Mouse (Mus musculus) v-Abl transformed pro-B cells (cell line): ENCODE results near the gene Plxnd1.

Experiments
- in situ Hi-C, 2 experiments: fragments of 400-800 bp; cut with MboI; formaldehyde crosslinking; loops; one replicate each; pipeline ENCODE4 v1.15.1; 2025; ENCODE audit not compliant: unreplicated experiment in 2 of 2

Gene Plxnd1

DNA sequence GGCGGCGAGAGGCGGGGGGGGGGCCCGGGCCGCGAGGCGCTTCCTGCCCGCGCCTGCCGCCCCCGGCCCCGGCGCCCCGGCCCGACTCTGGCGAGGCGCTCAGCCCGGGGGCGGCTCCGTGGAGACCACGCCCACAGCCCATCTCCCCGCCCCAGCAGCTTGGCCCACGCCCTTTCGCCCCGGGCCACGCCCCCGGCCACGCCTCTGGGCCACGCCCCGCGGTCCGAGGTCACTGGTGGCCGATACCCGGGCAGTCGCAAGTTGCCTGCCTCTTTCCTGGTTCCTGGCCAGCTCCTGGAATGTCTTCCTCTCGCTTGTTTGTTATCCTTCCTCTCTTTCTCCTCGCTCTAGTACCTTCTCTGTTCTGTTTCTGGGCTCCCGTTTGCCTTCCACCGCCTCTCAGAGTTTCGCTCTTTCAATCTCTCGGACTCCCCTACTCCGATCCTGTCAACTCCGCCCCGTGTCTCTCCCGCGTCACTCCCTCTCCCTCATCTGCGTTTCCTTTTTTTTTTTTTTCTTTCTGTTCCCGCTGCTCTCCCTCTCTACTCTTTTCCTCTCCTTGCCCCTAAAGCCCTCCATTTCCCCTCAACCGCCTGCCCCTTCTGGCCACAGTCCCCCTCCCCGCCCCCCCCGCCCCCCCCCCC lies at the start of gene Plxnd1:
Plxnd1 (minus strand) TSS at position 129 of the 644 bp plus-strand sequence.
- in situ Hi-C loops, result loop anchor here in 1 of 2 experiments (5.0 kb wide), 1 partner anchor 148 kb away; no protein-coding TSS in a partner anchor

DNA sequence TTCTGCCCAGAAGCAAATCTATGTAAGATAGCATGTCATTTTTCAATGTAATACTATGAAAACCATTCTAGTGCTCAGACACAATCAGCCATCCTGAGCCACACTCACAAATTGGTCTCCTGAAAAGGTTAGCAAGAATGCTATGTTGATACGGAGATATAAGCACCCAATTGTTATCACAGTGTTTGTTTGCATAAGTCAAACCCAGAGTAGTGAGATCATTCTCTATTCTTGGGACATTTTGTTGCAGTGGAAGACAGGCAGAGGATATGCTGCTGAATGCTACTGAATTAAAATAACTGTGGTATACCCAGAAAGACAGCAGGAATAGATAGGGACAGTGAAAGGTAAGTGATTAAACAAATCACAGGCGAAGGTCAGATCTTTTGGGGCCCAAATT lies 49.2 kb upstream of the Plxnd1 start:
- in situ Hi-C loops, result no loop called here

DNA sequence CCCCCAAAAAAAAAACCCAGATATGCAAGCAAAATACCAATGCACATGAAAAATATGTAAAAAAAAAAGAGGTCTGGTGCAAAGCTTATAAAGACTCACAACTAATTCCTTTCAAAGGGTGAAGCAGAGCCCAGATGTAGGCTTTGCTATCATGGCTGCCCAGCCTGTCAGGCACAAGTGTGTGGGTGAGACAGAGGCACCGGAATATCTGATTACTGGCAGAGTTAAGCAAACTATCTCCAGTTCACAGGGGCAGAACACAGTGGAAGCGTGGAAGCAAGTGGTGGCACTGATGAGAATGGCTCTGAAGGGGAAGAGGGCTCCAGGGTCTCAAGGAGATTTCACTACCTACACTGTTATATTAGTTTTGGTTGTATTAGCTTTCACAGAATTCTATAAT lies 43.4 kb upstream of the Plxnd1 start:
- in situ Hi-C loops, result no loop called here

DNA sequence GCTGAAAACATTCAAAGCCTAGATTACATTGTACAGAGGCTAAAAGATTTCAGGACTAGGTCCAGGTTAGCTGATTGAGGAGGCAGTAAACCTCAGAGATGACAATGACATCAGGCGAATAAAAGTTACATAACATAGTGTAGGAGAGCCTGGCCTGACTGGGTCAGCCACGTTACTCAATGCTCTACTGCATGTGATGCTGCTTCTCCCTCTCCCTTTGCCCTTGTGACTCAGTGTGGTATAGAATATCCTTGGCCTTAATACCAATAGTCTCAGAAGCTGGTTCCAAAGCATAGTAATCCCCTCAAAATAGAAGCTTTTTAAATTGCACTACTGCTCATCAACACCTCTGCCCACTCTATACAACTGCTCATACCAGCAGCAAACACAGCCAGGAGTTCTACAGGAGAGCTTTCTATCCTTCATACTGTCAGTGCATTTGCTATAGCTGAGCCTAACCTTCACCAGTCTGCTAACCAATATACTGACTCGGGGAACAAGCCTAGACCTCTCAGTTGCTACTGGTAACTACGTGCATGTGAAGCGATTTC lies 42.6 kb upstream of the Plxnd1 start:
- in situ Hi-C loops, result no loop called here

DNA sequence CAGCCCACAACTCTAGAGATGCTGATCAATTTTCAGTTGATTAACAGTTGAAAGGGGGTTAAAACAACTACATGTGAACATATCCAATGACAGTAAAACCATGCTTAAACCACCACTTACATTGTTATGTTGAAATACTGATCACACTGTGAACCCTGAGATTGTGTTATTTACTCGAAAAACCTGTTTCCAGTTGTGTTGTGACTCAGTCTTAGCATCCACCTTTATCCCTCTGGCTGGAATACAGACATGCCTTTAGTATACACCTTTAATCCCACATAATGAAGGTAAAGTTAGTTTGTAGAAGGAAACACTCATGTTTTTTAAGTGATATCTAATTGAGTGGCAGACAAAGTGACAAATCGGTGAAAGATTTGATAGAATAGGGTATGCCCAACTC lies 41.8 kb upstream of the Plxnd1 start:
- in situ Hi-C loops, result no loop called here

DNA sequence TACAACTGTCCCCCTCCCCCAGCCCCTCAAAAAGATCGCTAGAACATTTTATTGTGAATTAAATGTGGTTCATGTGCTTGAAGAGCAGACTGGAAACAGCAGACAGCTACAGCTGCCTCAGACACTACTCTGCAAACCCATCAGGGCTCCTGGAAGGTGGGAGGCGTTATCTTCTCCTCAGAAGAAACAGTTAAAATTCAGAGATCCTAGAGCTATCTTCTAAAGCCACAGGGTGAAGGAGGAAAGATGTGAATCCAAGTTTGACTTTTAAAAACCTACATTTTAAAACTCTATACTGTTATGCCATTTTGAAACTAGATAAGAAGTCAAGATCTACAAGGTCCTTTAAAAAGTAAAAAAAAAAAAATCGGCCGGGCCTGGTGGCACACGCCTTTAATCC lies 36.2 kb upstream of the Plxnd1 start:
- in situ Hi-C loops, result no loop called here

DNA sequence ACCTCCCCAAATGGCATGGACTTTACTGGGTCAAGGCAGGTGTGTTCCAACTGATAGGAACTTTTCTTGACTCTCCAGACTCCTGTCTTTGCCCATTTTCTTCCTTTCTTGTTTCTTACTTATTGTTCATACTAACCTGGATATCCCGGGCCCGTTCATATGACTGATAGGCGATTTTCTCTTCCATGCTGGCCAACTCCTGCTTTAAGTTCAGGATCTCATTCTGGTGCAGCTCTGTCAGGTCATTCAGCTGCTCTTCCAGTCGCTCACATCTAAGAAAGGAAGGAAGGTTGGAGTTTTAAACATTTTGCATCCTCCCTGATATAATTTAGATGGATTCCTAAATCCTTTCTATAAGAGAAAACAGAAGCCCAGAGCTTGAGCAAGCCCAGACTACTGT lies 29.9 kb upstream of the Plxnd1 start:
- in situ Hi-C loops, result loop anchor here in 1 of 2 experiments (25.0 kb wide), 2 partner anchors 213 to 1813 kb away; partner anchors contain the start of gene Zfp637

DNA sequence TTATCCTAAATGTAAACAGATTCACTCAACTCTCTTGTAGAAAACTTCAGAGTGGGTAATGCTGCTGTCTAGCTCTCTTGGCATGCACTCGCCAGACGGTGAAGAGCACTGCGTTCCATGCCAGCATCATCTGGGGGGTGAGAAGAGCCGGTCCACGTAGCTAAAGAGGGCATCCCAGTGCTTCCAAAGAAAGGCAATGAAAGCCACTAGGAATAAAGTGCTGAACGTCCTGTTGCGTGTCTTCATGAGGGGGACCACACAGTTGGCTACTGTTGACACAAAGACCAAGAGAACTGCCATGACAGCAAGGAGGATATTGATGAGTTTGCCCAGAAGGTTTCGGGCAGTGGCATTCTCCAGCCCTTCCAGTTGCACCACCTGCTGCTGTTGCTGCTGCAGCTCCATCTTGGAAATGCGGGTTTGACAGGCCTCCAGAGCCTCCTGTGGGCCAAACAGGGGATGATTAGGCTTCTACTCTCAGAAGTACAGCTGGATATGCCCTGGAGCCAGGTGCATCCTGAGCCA lies 27.2 kb upstream of the Plxnd1 start:
- in situ Hi-C loops, result loop anchor here in 1 of 2 experiments (25.0 kb wide), 2 partner anchors 215 to 1815 kb away; partner anchors contain the start of gene Zfp637

DNA sequence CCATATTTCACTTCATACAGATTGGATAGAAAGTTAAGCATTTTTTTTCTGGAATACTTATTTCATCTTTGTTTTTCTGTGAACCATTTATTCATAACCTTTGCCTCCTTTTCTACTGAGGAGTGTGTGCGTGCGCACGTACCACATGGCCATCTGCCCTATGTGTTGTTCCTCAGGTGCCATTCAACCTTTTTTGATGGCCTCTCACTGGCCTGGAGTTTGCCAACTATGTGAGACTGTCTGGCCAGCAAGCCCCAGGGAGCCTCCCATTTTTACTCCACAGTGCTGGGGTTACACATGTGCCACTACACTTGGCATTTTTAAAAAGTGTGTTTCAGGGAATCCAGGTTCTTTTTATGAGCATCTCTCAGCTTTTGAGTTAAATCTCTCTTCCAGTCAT lies 21.1 kb upstream of the Plxnd1 start:
- in situ Hi-C loops, result loop anchor here (10.0 to 25.0 kb wide), 3 partner anchors 189 to 1821 kb away; partner anchors contain the start of genes Washc2 (in 1 of the 2) and Zfp637 (in 1 of the 2)

DNA sequence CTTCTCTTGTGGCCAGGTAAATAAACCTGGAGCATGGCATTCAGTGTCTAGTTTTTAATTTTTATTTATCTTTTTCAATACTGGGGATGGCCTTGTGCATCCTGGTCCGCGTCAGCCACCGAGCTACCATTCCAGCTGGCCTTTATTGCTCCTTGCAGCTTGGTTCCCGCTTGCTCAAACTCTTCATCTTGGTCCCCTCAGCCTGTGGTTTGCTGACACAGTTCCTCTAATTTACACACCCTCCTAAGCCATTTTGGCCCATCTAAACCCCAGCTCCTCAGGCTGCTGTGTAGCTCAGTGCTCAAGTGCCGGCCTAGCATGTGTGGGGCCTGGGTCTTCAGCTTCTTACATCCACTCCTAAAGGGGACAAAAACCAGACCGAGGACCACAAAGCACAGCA lies 19.3 kb upstream of the Plxnd1 start:
- in situ Hi-C loops, result loop anchor here (5.0 to 25.0 kb wide), 8 partner anchors 113 to 1823 kb away; partner anchors contain the start of genes Washc2 (in 1 of the 2) and Zfp637 (in 1 of the 2)

DNA sequence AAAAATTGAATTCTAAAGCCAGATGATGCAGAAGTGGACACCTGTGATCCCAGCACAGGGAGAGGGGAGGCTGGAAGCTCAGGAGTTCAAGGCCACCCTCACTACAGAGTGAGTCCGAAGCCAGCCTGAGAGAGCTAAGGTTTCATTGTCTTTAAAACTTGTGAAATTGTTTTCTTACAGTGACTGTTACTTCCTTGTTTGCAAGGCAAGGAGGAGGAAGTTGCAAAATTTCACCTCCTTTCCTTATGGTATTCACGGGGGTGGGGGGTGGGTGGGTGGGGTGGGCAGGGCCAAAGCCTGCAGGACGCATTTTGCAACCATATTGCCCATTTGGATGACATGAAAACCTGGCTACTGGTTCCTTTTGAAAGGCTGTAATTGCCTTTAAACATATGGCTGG lies 18.9 kb upstream of the Plxnd1 start:
- in situ Hi-C loops, result loop anchor here (5.0 to 25.0 kb wide), 8 partner anchors 114 to 1824 kb away; partner anchors contain the start of genes Washc2 (in 1 of the 2) and Zfp637 (in 1 of the 2)

DNA sequence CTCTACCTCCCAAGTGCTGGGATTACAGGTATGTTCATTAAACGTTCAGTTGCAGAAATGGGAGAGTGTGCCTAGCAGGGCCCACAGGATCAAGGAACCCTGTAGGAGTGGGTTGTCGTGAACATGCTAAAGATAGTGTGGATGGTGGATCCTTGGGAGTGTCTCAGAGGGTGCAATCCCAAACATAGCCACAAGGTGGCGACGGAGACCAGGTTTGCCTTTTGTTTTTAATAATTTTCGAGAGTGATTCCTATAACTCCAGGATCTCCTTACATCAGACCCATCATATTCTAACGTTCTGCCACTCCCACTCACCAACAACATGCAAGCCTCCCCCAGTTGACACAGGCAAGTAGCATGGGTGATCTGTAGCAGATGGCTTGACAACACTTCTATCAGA lies 15.7 kb upstream of the Plxnd1 start:
- in situ Hi-C loops, result loop anchor here (5.0 to 25.0 kb wide), 8 partner anchors 117 to 1827 kb away; partner anchors contain the start of genes Washc2 (in 1 of the 2) and Zfp637 (in 1 of the 2)

DNA sequence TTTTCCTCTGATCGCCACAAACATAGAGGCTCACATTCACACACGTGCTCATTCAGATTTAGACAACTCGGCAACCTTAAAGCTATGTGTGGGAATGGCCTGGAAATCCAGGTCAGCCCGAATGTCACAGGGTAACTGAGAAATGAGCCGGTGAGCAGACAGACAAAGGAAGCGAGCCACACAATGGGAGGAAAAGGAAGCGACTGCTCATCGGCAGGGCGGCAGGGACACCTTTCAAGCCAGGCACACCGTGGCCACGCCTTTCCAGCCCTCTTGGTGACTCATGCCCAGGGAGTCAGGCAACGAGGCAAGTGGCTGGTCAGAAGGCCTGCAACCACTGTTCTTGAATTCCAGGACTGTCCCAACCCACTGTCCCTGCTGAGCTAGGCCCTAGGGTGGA lies 14.6 kb upstream of the Plxnd1 start:
- in situ Hi-C loops, result loop anchor here (5.0 to 25.0 kb wide), 3 partner anchors 107 to 1828 kb away; partner anchors contain the start of gene Zfp637 (in 1 of the 2)

DNA sequence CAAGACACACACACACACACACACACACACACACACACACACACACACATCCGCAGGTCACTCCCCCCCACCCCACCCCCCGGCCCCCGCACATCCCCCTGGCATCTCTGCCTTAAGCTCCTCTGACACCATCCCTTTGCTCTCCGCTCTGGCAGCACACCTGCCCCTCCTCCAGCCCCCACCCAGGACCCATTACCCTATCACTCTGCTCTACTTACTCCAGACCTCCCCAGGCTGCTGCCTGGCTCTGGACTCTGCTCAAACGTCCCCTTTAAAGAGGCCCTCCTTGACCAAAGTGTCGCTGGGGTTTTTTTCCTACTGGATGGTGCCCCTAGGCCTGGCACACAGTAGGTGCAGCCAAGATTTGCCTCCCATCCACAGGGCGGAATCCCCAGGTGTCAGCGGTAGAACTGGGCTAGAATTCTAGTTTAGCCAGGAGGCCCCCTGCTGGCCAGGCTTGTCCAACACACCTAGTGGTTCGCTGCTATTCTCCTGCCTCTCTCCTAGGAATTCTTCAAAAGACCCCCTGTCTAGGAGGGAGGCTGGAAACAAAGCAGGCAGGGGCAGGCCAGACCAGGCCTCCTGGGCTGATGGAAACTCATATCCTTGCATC lies 12.9 kb upstream of the Plxnd1 start:
- in situ Hi-C loops, result loop anchor here (5.0 to 25.0 kb wide), 3 partner anchors 105 to 1830 kb away; partner anchors contain the start of gene Zfp637 (in 1 of the 2)

DNA sequence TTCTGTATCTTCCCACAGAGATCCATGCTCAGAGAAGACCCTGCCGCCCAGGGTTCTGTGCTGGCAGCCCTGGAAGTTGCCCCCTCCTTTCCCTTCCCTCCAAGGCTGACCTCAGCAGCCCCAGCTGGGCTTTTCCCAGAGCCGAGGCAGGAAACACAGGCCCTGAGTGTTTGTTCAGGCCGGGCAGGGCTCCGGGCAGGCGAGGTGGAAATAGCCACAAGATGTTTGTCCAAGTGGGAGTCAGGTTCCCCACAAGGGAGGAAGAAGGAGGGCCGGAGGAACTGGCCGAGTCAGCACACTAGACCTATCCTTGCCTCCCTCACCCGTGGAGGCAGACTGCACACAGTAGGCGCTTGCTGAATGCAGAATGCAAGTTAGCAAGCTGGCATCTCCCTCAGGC lies 11.9 kb upstream of the Plxnd1 start:
- in situ Hi-C loops, result loop anchor here (5.0 to 25.0 kb wide), 3 partner anchors 104 to 1831 kb away; partner anchors contain the start of gene Zfp637 (in 1 of the 2)

DNA sequence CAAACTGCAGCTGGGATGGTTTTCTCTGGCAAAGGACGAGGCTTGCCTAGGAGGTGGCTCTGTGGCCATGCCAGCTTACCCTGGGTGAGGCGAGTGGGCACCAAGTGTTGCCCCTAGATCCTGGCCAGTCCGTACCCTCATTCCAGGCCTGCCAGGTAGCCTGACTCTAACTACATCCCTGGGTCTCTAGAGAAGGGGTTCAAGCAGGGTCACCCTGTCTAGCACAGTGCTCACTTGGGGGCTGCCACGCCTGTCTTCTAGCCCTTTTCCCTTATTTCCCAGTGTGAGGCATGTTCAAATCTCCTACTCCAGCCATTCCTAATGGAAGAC lies 11.1 kb upstream of the Plxnd1 start:
- in situ Hi-C loops, result loop anchor here (5.0 to 25.0 kb wide), 3 partner anchors 104 to 1831 kb away; partner anchors contain the start of gene Zfp637 (in 1 of the 2)

DNA sequence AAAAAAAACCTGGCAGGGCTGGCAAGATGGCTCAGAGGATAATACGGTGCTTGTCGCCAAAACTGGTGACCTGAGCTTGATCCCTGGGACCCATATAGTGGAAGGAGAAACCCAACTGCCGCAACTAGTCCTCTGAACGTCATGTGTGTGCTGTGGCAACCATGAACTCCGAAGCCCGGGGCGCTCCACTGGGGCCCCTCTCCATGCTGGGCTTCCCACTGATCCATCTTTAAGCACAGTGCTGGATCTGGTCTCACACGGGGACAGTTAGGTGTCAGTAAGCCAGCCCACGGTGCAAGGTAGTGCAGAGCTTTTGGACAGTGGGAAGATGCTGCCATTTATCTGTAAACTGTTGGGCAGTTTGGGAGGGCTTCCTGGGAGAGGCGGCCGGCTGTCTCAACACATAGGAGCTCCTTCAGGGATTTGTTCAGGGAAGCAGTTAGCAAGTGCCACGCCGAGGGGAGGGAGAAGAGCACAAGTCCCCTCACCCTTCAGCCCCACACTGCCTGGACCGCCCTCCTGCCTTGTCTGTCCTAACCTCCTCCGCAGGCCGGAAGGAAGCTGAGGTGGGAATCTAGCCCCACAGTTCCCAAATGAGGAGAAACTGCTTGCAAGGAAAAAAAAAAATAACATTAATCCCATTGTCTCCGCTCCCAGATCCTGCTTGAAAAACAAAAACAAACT lies 10.6 kb upstream of the Plxnd1 start:
- in situ Hi-C loops, result loop anchor here (5.0 to 25.0 kb wide), 3 partner anchors 103 to 1832 kb away; partner anchors contain the start of gene Zfp637 (in 1 of the 2)

DNA sequence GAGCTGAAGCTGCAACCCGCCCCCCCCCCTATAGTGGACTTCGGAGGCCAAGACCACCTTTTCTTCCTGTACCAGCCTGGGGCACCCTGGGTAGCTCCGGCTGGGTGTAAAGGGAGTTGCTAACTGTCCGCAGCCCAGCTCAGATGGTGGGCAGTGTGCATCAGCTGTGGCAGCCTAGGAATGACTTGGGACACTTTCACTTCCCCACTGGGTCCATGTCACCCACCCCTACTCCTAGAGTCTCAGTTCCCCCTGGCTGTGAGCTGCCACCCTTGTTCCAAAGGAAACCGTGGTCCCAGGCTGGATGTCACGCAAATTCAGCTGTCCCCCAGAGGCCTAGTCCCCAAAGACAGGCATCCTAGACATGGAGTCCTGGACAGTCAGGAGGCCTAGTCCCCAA lies 9.9 kb upstream of the Plxnd1 start:
- in situ Hi-C loops, result loop anchor here (5.0 to 25.0 kb wide), 3 partner anchors 102 to 1833 kb away; partner anchors contain the start of gene Zfp637 (in 1 of the 2)

DNA sequence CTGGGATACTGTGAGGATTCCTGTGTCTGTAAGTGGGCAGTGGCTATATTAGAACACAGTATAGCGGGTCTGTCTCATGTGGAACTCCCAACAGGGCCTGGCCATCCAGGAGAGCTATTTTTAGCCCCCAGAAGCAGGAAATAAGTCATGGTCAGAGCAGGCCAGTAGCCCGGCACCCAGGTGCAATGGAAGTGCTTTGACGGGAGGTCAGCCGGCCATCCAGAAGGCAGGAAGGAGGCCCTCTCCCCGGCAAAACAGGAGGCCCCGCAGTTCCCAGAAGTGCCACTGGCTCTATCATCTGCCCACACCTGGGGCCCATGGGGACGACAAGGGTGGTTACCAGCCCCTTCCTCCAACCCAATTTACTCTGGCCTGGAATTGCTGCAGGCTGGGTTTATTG lies 9.3 kb upstream of the Plxnd1 start:
- in situ Hi-C loops, result loop anchor here in 1 of 2 experiments (25.0 kb wide), 2 partner anchors 233 to 1833 kb away; partner anchors contain the start of gene Zfp637

DNA sequence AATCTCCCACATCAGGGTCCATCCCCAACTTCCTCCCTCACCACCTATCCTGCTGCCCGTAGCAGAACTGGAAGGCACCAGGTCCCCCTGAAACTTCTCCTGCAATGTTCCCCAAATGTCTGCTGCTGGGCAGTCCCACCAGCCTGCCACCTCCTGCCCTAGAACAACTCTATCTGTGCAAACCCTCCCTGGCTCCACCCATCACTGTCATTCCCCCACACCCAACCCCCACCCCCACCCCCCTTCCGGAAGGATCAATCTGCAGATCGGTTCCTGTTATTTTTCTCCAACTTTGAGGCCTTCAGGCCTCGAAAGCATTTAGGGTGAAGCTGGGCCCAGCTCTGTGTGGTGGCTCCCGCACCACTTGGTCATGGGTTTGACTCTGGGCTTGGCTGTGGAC lies 8.7 kb upstream of the Plxnd1 start:
- in situ Hi-C loops, result loop anchor here in 1 of 2 experiments (25.0 kb wide), 2 partner anchors 234 to 1834 kb away; partner anchors contain the start of gene Zfp637
